Mouse (Mus musculus): ENCODE results near the gene Dock4. TPM values are rescaled to one million over a fixed set of nuclear protein-coding genes. Genes with fewer than 3 reads are reported as not detected.
A peak's percentile ranks its signal among the peaks of the same experiment; 100 is the strongest.

The Dock4 gene
- 10 to 100 TPM; 11.2 to 13.6 TPM for total RNA-seq (2021)
- 4.3 and 7.5 TPM in 2 replicates for polyA plus RNA-seq (2012; rRNA removed)
- long read RNA-seq, partial matches to known transcripts = 1 of 1 reads
- long read RNA-seq, other reads (novel, unspliced or antisense) = 0 of 1 reads

GRCm38 (mm10) chr12:40445648-40446449 is at the start of gene Dock4, which contains the start of gene Zfp277:
Gene Dock4 (plus strand): TSS chr12:40445952.
Gene Zfp277 (minus strand): TSS chr12:40445902.
- H3K36me3 ChIP-seq (ENCODE audit: control insufficient read depth, insufficient read depth, low read length) = no peaks in the 10 kb centered on the region
- WGBS = under 1% methylated on average over 79 of the region's 80 CpGs
- H3K9ac ChIP-seq (ENCODE audit: low read depth, low read length) = peak within 1 kb of the TSS; percentile 83
- TF ChIP-seq EP300 (IDR thresholded peaks at IDR 0.05; ENCODE audit: insufficient read depth, low read depth, low read length) (no peak), POLR2A (IDR thresholded peaks at IDR 0.05; ENCODE audit: insufficient read depth, low read depth, low read length) (peak; percentile 64), CTCF (IDR thresholded peaks at IDR 0.05) (peak; percentile 26)
- no peaks in the 10 kb centered on the region for H3K27me3 ChIP-seq (ENCODE audit: control insufficient read depth, insufficient read depth, low read length)
- H3K79me2 ChIP-seq (replicated peaks; ENCODE audit: control insufficient read depth, insufficient read depth, low read length) = 0 out of 2 replicates have a peak, but pooled peaks cover 2% of the 10 kb centered on the region
- intact Hi-C loops (cut with DNase I) = loop anchor here (2.0 to 10.0 kb wide), 7 partner anchors 27 to 224 kb away; no protein-coding TSS in a partner anchor
- H3K4me3 ChIP-seq = peak within 1 kb of the TSS; percentile 97
- peak within 1 kb of the TSS; percentile 85 for H3K27ac ChIP-seq
- peak; percentile 97 to 99 for DNase-seq
- peaks cover 2% of the 10 kb centered on the region; the same call in 1 of the 2 replicates for H3K4me1 ChIP-seq (ENCODE audit: control insufficient read depth, insufficient read depth, low read length)

- H3K4me1 ChIP-seq (ENCODE audit: control insufficient read depth, insufficient read depth, low read length) = no peaks in the 10 kb centered on the region
- 91% methylated on average over 2 of the region's 2 CpGs for WGBS
- H3K9ac ChIP-seq (ENCODE audit: low read depth, low read length) = no peak overlapping the region
- no peak overlapping the region for H3K27ac ChIP-seq
- 0 out of 2 replicates have a peak, but pooled peaks cover 1% of the 10 kb centered on the region for H3K79me2 ChIP-seq (replicated peaks; ENCODE audit: control insufficient read depth, insufficient read depth, low read length)
- intact Hi-C loops (cut with DNase I) = no loop called here
- H3K27me3 ChIP-seq (ENCODE audit: control insufficient read depth, insufficient read depth, low read length) = no peaks in the 10 kb centered on the region
- no peaks in the 10 kb centered on the region for H3K36me3 ChIP-seq (ENCODE audit: control insufficient read depth, insufficient read depth, low read length)
- no peak for DNase-seq
- H3K4me3 ChIP-seq = no peak overlapping the region
- no peak for TF ChIP-seq EP300 (IDR thresholded peaks at IDR 0.05; ENCODE audit: insufficient read depth, low read depth, low read length)
- no peak for TF ChIP-seq CTCF (IDR thresholded peaks at IDR 0.05)
- no peak for TF ChIP-seq POLR2A (IDR thresholded peaks at IDR 0.05; ENCODE audit: insufficient read depth, low read depth, low read length)
Observed at GRCm38 (mm10) chr12:40398916-40399315, 46.8 kb upstream of the Dock4 start.

- H3K4me3 ChIP-seq = no peak overlapping the region
- WGBS = 93% methylated on average over 2 of the region's 2 CpGs
- intact Hi-C loops (cut with DNase I) = no loop called here
Observed at GRCm38 (mm10) chr12:40399386-40399785, 46.4 kb upstream of the Dock4 start.

GRCm38 (mm10) chr12:40399812-40400211 is 45.9 kb upstream of the Dock4 start:
- Histone ChIP-seq H3K9ac (ENCODE audit: low read depth, low read length) (no peak overlapping the region), H3K4me3 (no peak overlapping the region), H3K36me3 (ENCODE audit: control insufficient read depth, insufficient read depth, low read length) (no peaks in the 10 kb centered on the region), H3K79me2 (replicated peaks; ENCODE audit: control insufficient read depth, insufficient read depth, low read length) (0 out of 2 replicates have a peak, but pooled peaks cover 1% of the 10 kb centered on the region), H3K4me1 (ENCODE audit: control insufficient read depth, insufficient read depth, low read length) (no peaks in the 10 kb centered on the region), H3K27ac (no peak overlapping the region), H3K27me3 (ENCODE audit: control insufficient read depth, insufficient read depth, low read length) (no peaks in the 10 kb centered on the region)
- DNase-seq = no peak
- TF ChIP-seq CTCF (IDR thresholded peaks at IDR 0.05) (no peak), POLR2A (IDR thresholded peaks at IDR 0.05; ENCODE audit: insufficient read depth, low read depth, low read length) (no peak), EP300 (IDR thresholded peaks at IDR 0.05; ENCODE audit: insufficient read depth, low read depth, low read length) (no peak)
- WGBS = 95% methylated on average over 10 of the region's 10 CpGs
- intact Hi-C loops (cut with DNase I) = no loop called here

More at GRCm38 (mm10) chr12:40399386-40399785, 46.4 kb upstream of the Dock4 start:
- no peak overlapping the region for H3K27ac ChIP-seq
- H3K9ac ChIP-seq (ENCODE audit: low read depth, low read length) = no peak overlapping the region
- no peaks in the 10 kb centered on the region for H3K36me3 ChIP-seq (ENCODE audit: control insufficient read depth, insufficient read depth, low read length)
- 0 out of 2 replicates have a peak, but pooled peaks cover 1% of the 10 kb centered on the region for H3K79me2 ChIP-seq (replicated peaks; ENCODE audit: control insufficient read depth, insufficient read depth, low read length)
- TF ChIP-seq POLR2A (IDR thresholded peaks at IDR 0.05; ENCODE audit: insufficient read depth, low read depth, low read length) = no peak
- no peak for TF ChIP-seq CTCF (IDR thresholded peaks at IDR 0.05)
- no peak for TF ChIP-seq EP300 (IDR thresholded peaks at IDR 0.05; ENCODE audit: insufficient read depth, low read depth, low read length)
- no peaks in the 10 kb centered on the region for H3K4me1 ChIP-seq (ENCODE audit: control insufficient read depth, insufficient read depth, low read length)
- no peak for DNase-seq
- H3K27me3 ChIP-seq (ENCODE audit: control insufficient read depth, insufficient read depth, low read length) = no peaks in the 10 kb centered on the region

- Histone ChIP-seq H3K36me3 (ENCODE audit: control insufficient read depth, insufficient read depth, low read length) (peaks cover 18% of the 10 kb centered on the region), H3K4me1 (ENCODE audit: control insufficient read depth, insufficient read depth, low read length) (peaks cover 6% of the 10 kb centered on the region), H3K27me3 (ENCODE audit: control insufficient read depth, insufficient read depth, low read length) (no peaks in the 10 kb centered on the region), H3K4me3 (no peak overlapping the region), H3K9ac (ENCODE audit: low read depth, low read length) (no peak overlapping the region), H3K79me2 (replicated peaks; ENCODE audit: control insufficient read depth, insufficient read depth, low read length) (no peaks in the 10 kb centered on the region), H3K27ac (no peak overlapping the region)
- no peak for DNase-seq
- TF ChIP-seq EP300 (IDR thresholded peaks at IDR 0.05; ENCODE audit: insufficient read depth, low read depth, low read length) = no peak
- 85% methylated on average over 5 of the region's 5 CpGs for WGBS
- intact Hi-C loops (cut with DNase I) = no loop called here
Observed at GRCm38 (mm10) chr12:40414682-40415311, 31.0 kb upstream of the Dock4 start.
